Mouse (Mus musculus) embryonic facial prominence, embryonic 11.5 days (tissue): Measurements from ENCODE around the gene Depdc1b. TPM values are rescaled to one million over a fixed set of nuclear protein-coding genes. Genes with fewer than 3 reads are reported as not detected.

ENCODE experiments used
- ATAC-seq: fragments of 200-750 bp; cut with Nextera tagmentation; replicated peaks from 2 replicates; pipeline ENCODE4 v1.8.0; 2017; ENCODE audit warnings: low read depth; ENCODE audit not compliant: insufficient number of reproducible peaks, low FRiP score, low TSS enrichment
- DNase-seq: peaks from one replicate; pipeline ENCODE4 v3.0.0-alpha.2; 2015; ENCODE audit warnings: low spot score
- H3K27ac ChIP-seq: fragments of 300-500 bp; sonication (generic); replicated peaks from 2 replicates; pipeline ENCODE4 v1.5.1; 2014; ENCODE audit warnings: mild to moderate bottlenecking, low read depth, low read length, control low read depth
- H3K27me3 ChIP-seq: fragments of 300-500 bp; sonication (generic); 2 replicates; pipeline ENCODE4 v1.6.1; 2014; ENCODE audit warnings: mild to moderate bottlenecking, low read length, moderate library complexity, mixed read lengths; ENCODE audit not compliant: control insufficient read depth, insufficient read depth
- H3K36me3 ChIP-seq: fragments of 300-500 bp; sonication (generic); replicated peaks from 2 replicates; pipeline ENCODE4 v1.6.1; 2014; ENCODE audit warnings: low read depth, mild to moderate bottlenecking, low read length, moderate library complexity, mixed read lengths; ENCODE audit not compliant: control insufficient read depth, insufficient read depth
- H3K4me1 ChIP-seq: fragments of 300-500 bp; sonication (generic); 2 replicates; pipeline ENCODE4 v1.6.1; 2014; ENCODE audit warnings: low read length, mixed read lengths; ENCODE audit not compliant: control insufficient read depth, insufficient read depth
- H3K4me2 ChIP-seq: fragments of 300-500 bp; sonication (generic); 2 replicates; pipeline ENCODE4 v1.6.1; 2014; ENCODE audit warnings: low read depth, mild to moderate bottlenecking, control low read depth, low read length, moderate library complexity
- H3K4me3 ChIP-seq: fragments of 300-500 bp; sonication (generic); 2 replicates; pipeline ENCODE4 v1.5.1; 2014; ENCODE audit warnings: low read depth, low read length, control low read depth
- H3K9ac ChIP-seq: fragments of 300-500 bp; sonication (generic); replicated peaks from 2 replicates; pipeline ENCODE4 v1.6.1; 2014; ENCODE audit warnings: mild to moderate bottlenecking, control low read depth, low read length
- H3K9me3 ChIP-seq: fragments of 300-500 bp; sonication (generic); replicated peaks from 2 replicates; pipeline ENCODE4 v1.6.1; 2016; ENCODE audit warnings: mild to moderate bottlenecking, low read length, inconsistent platforms, mixed read lengths; ENCODE audit not compliant: control insufficient read depth
- WGBS: fragments of 180-500 bp; shearing (Covaris S2); extraction: QIAGEN DNeasy Blood & Tissue Kit; methylation state at CpG from one replicate; pipeline ENCODE4 v1.1.7; 2014; 5-methylcytosine and 5-hydroxymethylcytosine counted together
- polyA plus RNA-seq: library from polyadenylated mRNA; unstranded; fragments of >200 nt; fragmentation: Nextera tagmentation; extraction: Ambion mirVana; gene quantifications from 2 replicates; pipeline ENCODE4 v1.2.1, GENCODE M21; 2014

The Depdc1b gene
- polyA plus RNA-seq, 1 experiment from 2014 or later = 15.7 TPM

DNA sequence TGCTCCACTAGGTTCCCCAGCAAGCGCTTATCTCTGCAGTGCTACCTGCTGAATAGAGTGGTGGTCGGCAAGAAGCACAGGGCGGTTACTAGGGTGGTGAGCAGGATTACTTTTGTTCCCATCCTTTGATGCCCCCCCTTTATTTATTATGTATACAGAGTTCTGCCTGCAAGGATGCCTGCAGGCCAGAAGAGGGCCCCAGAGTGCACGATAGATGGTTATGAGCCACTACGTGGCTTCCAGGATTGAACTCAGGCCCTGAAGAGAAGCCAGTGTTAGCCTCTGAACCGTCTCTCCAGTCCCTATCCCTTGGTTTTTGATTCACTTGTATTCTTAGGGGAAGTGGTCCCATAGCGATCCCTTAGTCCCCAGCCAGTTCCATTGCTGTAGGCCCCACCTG lies 25.5 kb downstream of the Depdc1b start:
- H3K27ac ChIP-seq = no peak overlapping the region
- DNase-seq (no peak), ATAC-seq (no peak)
- 72% methylated on average over 7 of the region's 7 CpGs for WGBS
- H3K4me3 ChIP-seq = no peak overlapping the region
- no peaks in the 10 kb centered on the region for H3K27me3 ChIP-seq
- no peak overlapping the region for H3K4me2 ChIP-seq
- H3K36me3 ChIP-seq = no peaks in the 10 kb centered on the region
- H3K4me1 ChIP-seq = no peaks in the 10 kb centered on the region; the same call in 1 of the 2 replicates
- no peak overlapping the region for H3K9ac ChIP-seq
- no peaks in the 10 kb centered on the region for H3K9me3 ChIP-seq

DNA sequence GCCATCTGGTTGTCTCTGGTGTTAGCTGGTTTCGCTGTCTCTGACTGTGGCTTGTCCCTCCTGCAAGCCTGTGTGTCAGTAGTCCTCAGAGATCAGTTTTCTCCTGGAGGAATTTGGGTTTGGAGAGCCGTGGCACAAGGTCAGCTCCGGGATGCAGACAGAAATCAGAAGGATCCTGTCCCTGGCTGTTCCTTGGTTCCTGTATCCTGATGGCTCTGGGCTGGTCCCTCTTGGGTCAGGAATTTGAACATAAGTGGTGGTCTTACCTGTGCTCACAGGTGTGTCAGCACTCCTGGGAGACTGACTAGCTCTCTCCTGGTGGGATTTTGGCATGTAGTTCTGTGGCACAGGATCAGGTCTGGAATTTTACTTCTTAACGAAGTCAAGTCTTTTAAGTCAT lies 29.6 kb downstream of the Depdc1b start:
- no peak overlapping the region for H3K9ac ChIP-seq

DNA sequence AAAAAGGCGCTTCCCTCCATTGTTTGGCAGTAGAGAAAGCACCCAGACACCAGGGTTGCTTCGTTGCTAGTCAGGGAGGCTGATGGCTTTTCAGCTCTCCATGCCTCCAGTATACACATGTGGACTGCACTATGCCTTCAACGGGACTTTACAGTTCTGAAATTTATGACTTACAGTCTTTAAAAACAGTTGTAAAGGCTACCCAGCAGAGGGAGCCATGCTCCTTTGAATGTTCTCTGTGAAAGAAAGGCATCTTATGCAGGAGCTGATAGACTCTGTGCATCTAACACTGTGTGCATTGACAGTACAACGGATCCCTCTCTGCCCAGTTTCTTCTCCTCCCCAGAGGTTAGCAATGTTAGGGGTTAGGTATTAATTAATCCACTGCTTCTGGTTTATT lies 30.9 kb downstream of the Depdc1b start:
- 62% methylated on average over 4 of the region's 4 CpGs for WGBS
- no peaks in the 10 kb centered on the region for H3K9me3 ChIP-seq
- no peaks in the 10 kb centered on the region for H3K27me3 ChIP-seq
- ATAC-seq = 0 out of 2 replicates have a peak, but pooled peaks have one; percentile 18
- no peak overlapping the region for H3K4me3 ChIP-seq
- no peaks in the 10 kb centered on the region for H3K4me1 ChIP-seq
- no peak overlapping the region for H3K27ac ChIP-seq
- no peak overlapping the region for H3K9ac ChIP-seq
- peak; percentile 77 for DNase-seq
- H3K4me2 ChIP-seq = no peak overlapping the region
- H3K36me3 ChIP-seq = no peaks in the 10 kb centered on the region

More for the DNA sequence above, 29.6 kb downstream of the Depdc1b start:
- Histone ChIP-seq H3K4me3 (no peak overlapping the region), H3K9me3 (no peaks in the 10 kb centered on the region), H3K4me1 (no peaks in the 10 kb centered on the region), H3K4me2 (no peak overlapping the region), H3K27me3 (no peaks in the 10 kb centered on the region), H3K36me3 (no peaks in the 10 kb centered on the region), H3K27ac (no peak overlapping the region)
- ATAC-seq = no peak
- DNase-seq = no peak
- 76% methylated on average over 4 of the region's 4 CpGs for WGBS

DNA sequence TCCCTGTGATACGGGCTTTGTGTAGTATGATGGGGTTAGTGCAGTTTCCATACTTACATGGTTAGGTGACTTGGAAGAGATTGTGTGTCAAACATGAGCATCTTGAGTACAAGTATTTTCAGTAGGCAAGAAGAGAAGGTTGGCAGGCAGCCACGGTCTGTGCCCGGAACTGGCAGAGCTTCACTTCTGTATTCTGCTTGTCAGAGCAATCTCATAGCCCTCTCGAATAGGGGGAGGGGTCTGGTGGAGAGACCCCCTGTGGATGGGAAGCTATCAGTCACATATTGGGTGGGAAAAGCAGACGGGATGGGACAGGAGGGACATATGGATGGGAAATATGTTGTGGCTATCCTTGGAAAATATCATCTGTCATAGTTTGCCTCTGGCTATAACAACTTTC lies 33.5 kb downstream of the Depdc1b start:
- Histone ChIP-seq H3K4me1 (no peaks in the 10 kb centered on the region), H3K4me3 (no peak overlapping the region), H3K9ac (no peak overlapping the region), H3K36me3 (no peaks in the 10 kb centered on the region), H3K27me3 (no peaks in the 10 kb centered on the region), H3K4me2 (no peak overlapping the region), H3K9me3 (no peaks in the 10 kb centered on the region), H3K27ac (no peak overlapping the region)
- ATAC-seq (no peak), DNase-seq (no peak)
- WGBS = 93% methylated on average over 5 of the region's 5 CpGs

DNA sequence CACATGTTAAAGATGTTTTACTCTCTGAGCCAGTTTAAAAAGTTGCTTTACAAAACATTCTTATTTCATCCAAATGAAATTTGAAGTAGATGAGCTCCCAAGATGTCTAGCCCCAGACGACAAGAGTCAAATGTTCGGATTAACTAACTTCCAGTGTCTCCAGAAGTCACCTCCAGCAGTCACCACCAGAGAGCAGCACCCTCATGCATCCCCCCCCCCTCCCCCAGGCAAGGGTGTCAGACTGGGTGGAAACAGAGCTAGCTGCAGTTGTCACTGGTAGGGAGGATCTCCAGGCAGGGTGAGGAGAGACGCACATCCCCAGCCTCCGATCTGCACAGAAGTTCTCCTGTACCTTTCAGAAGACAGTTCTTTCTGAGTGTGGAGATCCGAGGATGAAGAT lies 37.6 kb downstream of the Depdc1b start:
- Histone ChIP-seq H3K4me1 (no peaks in the 10 kb centered on the region), H3K36me3 (no peaks in the 10 kb centered on the region), H3K4me2 (no peak overlapping the region), H3K9ac (no peak overlapping the region), H3K9me3 (no peaks in the 10 kb centered on the region), H3K27me3 (no peaks in the 10 kb centered on the region), H3K4me3 (no peak overlapping the region), H3K27ac (no peak overlapping the region)
- DNase-seq (no peak), ATAC-seq (no peak)
- WGBS = 81% methylated on average over 5 of the region's 5 CpGs

DNA sequence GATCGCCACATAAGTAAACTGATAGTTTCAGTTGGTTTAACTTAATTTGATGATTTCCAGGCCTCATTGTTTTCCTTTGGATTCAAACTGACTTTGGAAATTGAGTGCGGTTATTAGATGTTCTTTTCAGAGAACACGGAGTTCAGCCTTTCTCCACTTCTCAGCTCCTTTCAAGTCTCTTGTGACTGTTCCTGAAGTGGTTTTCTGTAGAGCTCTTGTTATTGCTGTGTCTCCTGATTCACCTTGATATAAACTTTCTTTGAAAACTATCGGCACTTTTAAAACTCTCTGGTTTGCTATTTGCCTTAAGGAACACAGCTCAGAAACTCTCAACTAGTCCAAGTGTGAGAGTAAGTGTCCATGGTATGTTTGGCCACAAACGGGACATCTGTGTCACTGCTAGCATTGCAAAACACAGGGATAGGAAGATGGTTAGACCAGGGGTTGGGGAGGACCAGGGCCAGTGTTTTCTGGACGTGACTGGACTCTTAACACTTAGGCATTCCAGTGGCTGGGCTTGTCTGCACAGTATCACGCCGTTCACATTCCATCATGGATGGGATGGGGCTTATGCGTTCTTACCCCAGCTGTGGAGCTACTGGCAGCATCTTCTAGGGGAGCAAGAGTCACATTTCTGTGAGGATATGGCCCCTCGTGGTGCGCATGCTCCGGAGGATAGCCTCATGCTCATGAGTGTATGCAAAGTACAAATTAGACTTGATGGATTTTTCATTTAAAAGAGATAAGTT lies 38.8 kb downstream of the Depdc1b start:
- Histone ChIP-seq H3K9ac (no peak overlapping the region), H3K4me1 (no peaks in the 10 kb centered on the region), H3K27ac (no peak overlapping the region), H3K36me3 (no peaks in the 10 kb centered on the region), H3K4me3 (no peak overlapping the region), H3K27me3 (no peaks in the 10 kb centered on the region), H3K9me3 (no peaks in the 10 kb centered on the region), H3K4me2 (no peak overlapping the region)
- WGBS = 85% methylated on average over 12 of the region's 12 CpGs
- ATAC-seq (no peak), DNase-seq (no peak)

DNA sequence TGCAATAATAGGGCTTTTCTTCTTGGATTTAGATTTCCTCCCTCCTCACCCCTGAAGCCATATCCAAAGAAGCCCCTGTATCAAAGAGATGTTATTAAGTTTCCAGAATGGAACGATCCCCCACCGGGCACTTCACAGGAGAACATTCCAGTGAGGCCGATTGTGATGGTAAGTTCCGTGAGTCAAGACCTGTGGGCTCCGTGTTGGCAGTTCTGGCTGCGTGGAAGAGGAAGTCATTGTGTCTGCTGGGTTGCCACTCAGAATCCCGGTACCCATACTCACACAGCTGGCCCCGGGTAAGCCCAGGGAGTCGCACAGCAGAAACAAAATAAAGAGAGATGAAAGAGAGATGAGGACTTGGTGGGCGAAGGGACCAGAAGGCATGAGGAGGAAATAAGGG lies 41.2 kb downstream of the Depdc1b start:
- WGBS = 40% methylated on average over 10 of the region's 10 CpGs
- Histone ChIP-seq H3K9me3 (no peaks in the 10 kb centered on the region), H3K9ac (no peak overlapping the region), H3K4me1 (no peaks in the 10 kb centered on the region), H3K36me3 (no peaks in the 10 kb centered on the region), H3K27ac (no peak overlapping the region), H3K4me3 (no peak overlapping the region), H3K27me3 (no peaks in the 10 kb centered on the region), H3K4me2 (no peak overlapping the region)
- DNase-seq (no peak), ATAC-seq (no peak)

DNA sequence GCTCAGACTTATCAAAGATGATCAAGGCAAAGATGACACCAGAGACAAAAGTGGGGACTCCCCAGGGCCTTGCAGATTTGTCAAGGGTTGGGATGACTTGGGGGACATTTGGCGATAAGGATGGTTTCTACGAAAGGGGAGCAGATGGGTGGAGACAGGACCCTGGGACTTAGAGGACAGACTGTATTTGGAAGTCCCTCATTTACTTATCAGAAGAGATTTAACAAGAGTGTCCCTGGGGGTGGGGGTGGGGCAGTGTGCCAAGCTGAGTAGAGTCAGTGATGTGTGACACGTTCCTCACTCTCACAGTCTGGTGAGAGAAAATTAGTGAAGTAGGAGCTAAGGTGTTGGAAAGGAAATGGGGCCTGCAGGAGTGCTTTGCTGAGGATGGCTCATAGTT lies 42.1 kb downstream of the Depdc1b start:
- no peak overlapping the region for H3K27ac ChIP-seq
- H3K9me3 ChIP-seq = no peaks in the 10 kb centered on the region
- no peaks in the 10 kb centered on the region for H3K27me3 ChIP-seq
- H3K4me1 ChIP-seq = no peaks in the 10 kb centered on the region
- ATAC-seq (no peak), DNase-seq (no peak)
- no peak overlapping the region for H3K9ac ChIP-seq
- no peak overlapping the region for H3K4me3 ChIP-seq
- H3K4me2 ChIP-seq = no peak overlapping the region
- no peaks in the 10 kb centered on the region for H3K36me3 ChIP-seq
- 59% methylated on average over 3 of the region's 3 CpGs for whole genome bisulfite sequencing
